Comparison of ENCODE assay signal across 11 mouse cellular contexts in the genomic region with DNA sequence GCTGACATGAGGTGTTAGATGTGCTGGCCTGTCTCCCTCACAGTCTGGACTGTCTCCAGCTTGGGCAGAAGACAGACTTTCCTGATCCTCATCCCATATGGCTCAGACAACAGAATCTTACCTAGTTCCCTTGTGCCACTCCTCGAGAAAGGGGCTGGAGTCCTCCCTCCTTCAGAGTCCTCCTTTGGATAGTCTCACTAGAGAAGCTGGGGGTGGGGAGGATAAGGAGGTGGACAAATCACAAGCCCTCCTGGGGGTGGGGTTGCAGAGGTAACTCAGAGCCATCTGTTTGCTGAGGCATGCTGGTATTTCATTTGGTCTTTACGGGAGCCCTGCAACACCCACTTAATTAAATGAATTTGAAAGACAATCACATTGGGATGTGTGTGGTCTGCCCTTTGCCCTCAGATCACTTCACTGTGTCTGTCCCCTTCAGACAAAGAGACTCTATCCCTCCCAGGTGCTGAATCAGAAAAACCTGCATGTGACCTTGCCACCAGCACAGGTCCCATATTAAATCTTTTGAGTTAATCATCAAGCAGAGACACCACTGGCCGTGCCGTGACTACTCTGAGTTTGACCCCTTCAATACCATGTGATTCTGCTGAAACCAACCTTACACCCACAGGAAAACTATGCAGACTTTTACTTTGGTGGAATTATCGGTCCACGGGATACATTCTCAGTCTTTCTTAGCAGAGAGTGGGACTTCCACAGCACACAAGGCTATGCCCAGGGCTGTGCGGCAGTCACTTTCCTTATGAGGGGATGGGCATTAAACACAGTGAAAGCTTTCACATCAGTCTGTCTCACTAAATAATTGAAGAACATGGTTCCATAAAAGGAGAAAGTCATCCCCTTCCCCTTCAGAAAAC. TPM values are rescaled to one million over a fixed set of nuclear protein-coding genes. Genes with fewer than 3 reads are reported as not detected.
DNase-seq lines count a peak whose midpoint lies in the region; ATAC-seq lines count a peak whose summit lies in the region.
"Had no signal": no experiment of that assay in that cellular context is flagged by ENCODE, and none has a peak within 500 bp of the region (broad histone marks: within the 10 kb centered on the region; RNA-seq: fewer than 3 reads in every experiment).

No protein-coding gene starts in this region.

- WGBS in midbrain, embryonic 11.5 days: 37% methylated on average over 7 of the region's 7 CpGs
- 30% methylated on average over 7 of the region's 7 CpGs for WGBS in midbrain, embryonic 16.5 days

- H3K9ac ChIP-seq in midbrain, embryonic 11.5 days (ENCODE audit: low read length): no peak overlapping the region
- H3K9ac ChIP-seq in midbrain, embryonic 16.5 days (ENCODE audit: low read depth, low read length): no peak overlapping the region

- H3K4me1 ChIP-seq in midbrain, embryonic 11.5 days (ENCODE audit: control insufficient read depth, insufficient read depth, low read length): peaks cover 6% of the 10 kb centered on the region; the same call in 1 of the 2 replicates
- H3K4me1 ChIP-seq in midbrain, embryonic 16.5 days (ENCODE audit: control insufficient read depth, insufficient read depth, low read length): peaks cover 5% of the 10 kb centered on the region

- H3K27ac ChIP-seq in midbrain, embryonic 11.5 days (ENCODE audit: low read depth, low read length): no peak overlapping the region
- no peak overlapping the region for H3K27ac ChIP-seq in midbrain, embryonic 16.5 days (ENCODE audit: low read length)

- H3K27me3 ChIP-seq in midbrain, embryonic 11.5 days (ENCODE audit: control insufficient read depth, insufficient read depth, low read length): no peaks in the 10 kb centered on the region
- no peaks in the 10 kb centered on the region for H3K27me3 ChIP-seq in midbrain, embryonic 16.5 days (ENCODE audit: control insufficient read depth, insufficient read depth, low read depth, low read length)

- intact Hi-C loops in gastrocnemius, postnatal 14 days (cut with DNase I; ENCODE audit: low total_unique reads): no loop called here

- peak; percentile 81 for DNase-seq in midbrain, embryonic 11.5 days (ENCODE audit: low spot score, missing footprints)
- peak; percentile 84 to 87 for DNase-seq in cerebellum, postnatal 10 days
- peak; percentile 89 for DNase-seq in kidney, adult 9 months
- DNase-seq in yolk sac, embryonic 10.5 days (ENCODE audit: low spot score): peak; percentile 82
- no peak for DNase-seq in B cell, adult 2 months
- no peak for DNase-seq in gastrocnemius, postnatal 14 days
- DNase-seq in T-cell, adult 2 months (ENCODE audit: low spot score): no peak

- H3K4me3 ChIP-seq in midbrain, embryonic 11.5 days (ENCODE audit: low read depth, low read length): no peak overlapping the region
- no peak overlapping the region for H3K4me3 ChIP-seq in midbrain, embryonic 16.5 days (ENCODE audit: low read depth, low read length)

- H3K36me3 ChIP-seq in midbrain, embryonic 11.5 days (ENCODE audit: control insufficient read depth, insufficient read depth, low read length): no peaks in the 10 kb centered on the region
- H3K36me3 ChIP-seq in midbrain, embryonic 16.5 days (ENCODE audit: control insufficient read depth, insufficient read depth, low read length): no peaks in the 10 kb centered on the region

- ATAC-seq in midbrain, embryonic 11.5 days (ENCODE audit: low FRiP score): peak; percentile 47
- no peak for ATAC-seq in midbrain, embryonic 16.5 days

- H3K9me3 ChIP-seq in midbrain, embryonic 11.5 days (ENCODE audit: control insufficient read depth, low read length): no peaks in the 10 kb centered on the region
- no peaks in the 10 kb centered on the region for H3K9me3 ChIP-seq in midbrain, embryonic 16.5 days (replicated peaks; ENCODE audit: control insufficient read depth, low read length, poor library complexity, severe bottlenecking)

- H3K4me2 ChIP-seq in midbrain, embryonic 11.5 days: no peak overlapping the region
- no peak overlapping the region for H3K4me2 ChIP-seq in midbrain, embryonic 16.5 days (ENCODE audit: low read length)

RNA-seq across cellular contexts. Expression of a gene that starts 57.7 kb away (rescaled TPM):
- polyA plus RNA-seq in midbrain, embryonic 11.5 days (2014; fragmentation: Nextera tagmentation; extraction: Ambion mirVana): not detected in 2 replicates
- not detected in 2 replicates for polyA plus RNA-seq in midbrain, embryonic 16.5 days (2015; fragmentation: Nextera tagmentation; extraction: Ambion mirVana)
- not detected for total RNA-seq in gastrocnemius, postnatal 14 days (2021)
- total RNA-seq: heart, postnatal 10 days had no signal
- polyA plus RNA-seq: limb, embryonic 14.5 days; neural tube, embryonic 11.5 days had no signal

Comparison
In these comparisons a context has a peak if more than half of its experiments do, and no peak if none do; other contexts are left out.
1. DNase-seq: peak in midbrain, embryonic 11.5 days (single experiment), cerebellum, postnatal 10 days (2 of 2), kidney, adult 9 months (single experiment) and yolk sac, embryonic 10.5 days (single experiment); none in B cell, adult 2 months (0 of 2), gastrocnemius, postnatal 14 days (single experiment) and T-cell, adult 2 months (single experiment).